Mouse (Mus musculus) gastrocnemius, postnatal 14 days (tissue): Measurements from ENCODE around the gene Iqsec1. TPM values are rescaled to one million over a fixed set of nuclear protein-coding genes. Genes with fewer than 3 reads are reported as not detected.

Source experiments
- DNase-seq: peaks from one replicate; pipeline ENCODE4 v3.0.0; 2021; ENCODE audit warnings: mixed read lengths
- intact Hi-C: fragments of 180-260 bp; cut with DNase I; formaldehyde crosslinking; loops from one replicate; pipeline ENCODE4 v1.15.1; 2025; ENCODE audit warnings: low total_unique reads
- total RNA-seq, 2 experiments: library from RNA; stranded (reverse); gene quantifications; 2 replicates each; pipeline ENCODE4 v1.2.3; 2021

The Iqsec1 gene
- total RNA-seq, 2 experiments from 2014 or later = 36.9 to 55.3 TPM

DNA sequence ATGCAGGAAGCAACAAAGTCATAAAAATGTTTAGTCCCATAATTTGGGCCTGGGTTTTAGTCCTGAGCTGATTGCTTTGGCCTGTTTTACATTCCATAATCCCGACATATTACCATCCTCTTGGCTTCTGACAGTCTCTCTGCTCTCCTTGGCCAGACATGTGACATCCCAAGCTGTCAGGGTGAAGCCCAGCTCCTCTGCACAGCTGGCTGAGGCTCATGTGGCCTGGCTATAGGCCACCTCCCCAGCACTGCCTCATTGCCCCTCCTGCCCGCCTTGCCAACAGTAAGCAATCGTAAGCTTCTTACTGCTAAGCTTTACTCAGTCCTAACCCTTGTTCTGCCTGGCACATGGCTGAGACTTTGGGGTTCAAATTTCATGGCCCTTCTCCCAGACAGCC is 270.0 kb downstream of the Iqsec1 start:
- intact Hi-C loops = no loop called here
- no peak for DNase-seq

- peak; percentile 65 for DNase-seq
- intact Hi-C loops = no loop called here
These were observed 270.8 kb downstream of the Iqsec1 start for GRCm38 (mm10) chr6:90717711-90718110.

- no peak for DNase-seq
- intact Hi-C loops = no loop called here
These were observed 271.6 kb downstream of the Iqsec1 start for GRCm38 (mm10) chr6:90716853-90717252.

DNA sequence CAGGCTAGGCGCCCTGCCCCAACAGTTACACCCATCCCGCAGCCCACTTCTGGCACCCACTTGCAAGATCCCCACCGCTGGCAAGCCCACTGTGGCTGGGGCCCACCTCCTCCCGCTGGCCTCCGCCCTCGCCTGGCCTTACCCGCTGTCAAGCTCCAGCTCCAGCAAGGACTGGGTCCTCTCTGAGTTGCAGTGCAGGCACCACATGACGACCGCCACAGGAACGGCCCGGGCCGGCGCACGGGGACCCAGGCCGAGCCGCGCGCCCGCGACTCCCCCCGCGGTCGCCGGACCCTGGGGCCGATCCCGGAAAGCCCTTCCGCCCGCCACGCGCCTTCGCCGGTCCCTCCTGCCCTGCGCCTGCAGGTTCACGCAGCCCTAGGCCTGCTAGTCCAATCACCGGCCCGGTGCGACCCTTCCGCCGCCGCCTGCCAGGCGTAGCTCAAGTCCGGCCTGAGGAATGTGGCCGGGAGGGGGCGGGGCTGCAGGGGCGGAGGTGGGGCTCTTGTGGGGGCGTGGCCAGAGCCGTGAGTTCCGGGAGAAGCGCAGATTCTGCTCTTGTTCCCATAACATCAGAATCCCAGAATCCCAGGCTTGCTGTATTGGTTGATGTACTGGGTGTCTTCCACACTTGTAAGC is 272.3 kb downstream of the Iqsec1 start:
- DNase-seq = peak; percentile 92
- intact Hi-C loops = no loop called here

DNA sequence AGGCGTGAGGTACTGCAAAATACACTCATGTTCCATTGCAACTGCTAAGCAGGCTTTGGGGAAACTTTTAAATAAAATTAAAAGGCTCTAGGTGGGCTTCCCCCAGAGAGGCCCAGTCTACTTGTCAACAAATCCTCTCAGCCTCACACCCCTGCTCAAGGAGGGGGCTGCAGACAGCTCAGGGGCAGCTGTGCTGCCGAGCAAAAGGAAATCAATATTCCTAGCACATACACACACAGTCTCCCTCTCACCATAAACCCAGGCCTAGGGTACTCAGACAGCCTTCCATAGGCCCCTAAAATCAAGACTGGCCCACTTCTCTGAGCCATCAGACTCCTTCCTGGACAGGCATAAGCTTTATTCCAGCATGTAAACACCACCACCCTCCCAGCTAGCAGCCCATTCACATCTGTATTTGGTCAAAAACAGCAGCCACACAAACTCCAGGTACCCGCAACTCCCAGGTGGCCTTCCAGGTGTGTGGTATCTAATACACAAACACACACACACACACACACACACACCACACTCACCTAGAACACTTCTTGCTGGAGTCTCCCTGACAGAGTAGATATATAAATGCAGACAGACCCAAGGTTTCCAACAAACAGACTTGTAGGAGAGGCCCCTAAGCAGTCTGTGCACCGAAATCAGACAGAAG is 273.1 kb downstream of the Iqsec1 start:
- intact Hi-C loops = no loop called here

DNA sequence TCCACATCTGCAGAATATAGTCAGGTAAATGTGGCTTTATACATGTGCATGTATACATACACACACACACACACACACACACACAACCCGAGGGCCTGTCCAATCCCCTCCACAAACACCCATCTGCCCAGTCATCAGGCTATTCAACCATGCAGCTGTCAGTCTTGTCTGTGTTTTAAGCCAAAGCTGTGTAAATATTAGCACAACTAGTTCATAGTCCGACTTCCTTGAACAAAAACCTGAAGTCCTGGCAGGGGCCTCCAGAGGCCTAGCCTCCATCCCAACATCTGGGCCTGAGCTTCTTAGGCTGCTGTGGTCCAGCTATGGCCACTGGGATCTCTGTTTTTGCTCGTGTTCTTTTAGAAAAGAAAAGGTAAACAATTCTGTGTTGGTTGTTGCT is 274.8 kb downstream of the Iqsec1 start:
- intact Hi-C loops = no loop called here
- DNase-seq = no peak

More for the DNA sequence above, 273.1 kb downstream of the Iqsec1 start:
- DNase-seq = no peak

DNA sequence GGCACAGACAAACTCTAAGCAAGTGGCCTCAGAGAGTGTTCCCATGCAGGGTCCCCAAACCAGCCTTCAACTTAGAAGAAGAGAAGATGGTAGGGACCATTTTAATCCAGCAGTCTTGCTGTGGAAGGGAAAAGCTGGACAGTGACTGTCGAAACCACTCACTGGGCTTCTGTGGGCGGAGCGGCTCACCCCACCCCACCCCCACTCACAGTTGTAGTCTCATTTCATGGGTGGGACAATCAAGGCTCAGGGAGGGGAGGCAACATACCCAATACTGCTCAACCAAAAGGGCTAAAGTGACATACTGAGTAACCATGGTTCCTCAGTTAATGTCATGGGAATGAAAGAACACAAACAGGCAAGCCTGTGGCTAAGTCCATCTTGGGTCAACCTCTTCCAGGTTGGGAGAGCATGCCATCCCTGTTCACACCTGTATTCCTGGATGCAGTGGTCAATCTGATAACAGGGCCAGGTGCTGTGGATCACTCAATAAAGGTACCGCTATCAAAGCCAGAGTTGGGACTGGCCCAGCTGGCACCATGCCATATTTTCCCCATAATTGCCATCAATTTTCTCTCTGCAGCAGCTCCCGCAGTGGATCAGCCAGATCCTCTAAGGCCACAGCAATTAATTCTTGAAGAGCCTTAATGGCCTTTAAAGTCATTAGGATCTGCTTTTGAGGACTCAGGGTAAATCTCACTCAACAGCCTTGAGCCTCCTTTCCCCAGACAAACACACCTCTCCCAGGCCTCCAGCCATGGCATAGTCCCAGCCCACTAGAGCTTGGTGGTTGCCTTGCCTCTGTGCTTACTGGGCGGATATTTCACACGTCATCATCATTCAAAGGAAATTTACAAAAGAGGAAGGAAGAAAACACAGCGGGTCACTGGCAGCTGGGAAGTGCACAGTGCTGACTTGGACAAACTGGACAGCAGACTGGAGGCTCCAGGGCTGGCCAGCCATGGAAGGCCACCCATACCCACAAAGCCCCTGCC is 275.7 kb downstream of the Iqsec1 start:
- no peak for DNase-seq

DNA sequence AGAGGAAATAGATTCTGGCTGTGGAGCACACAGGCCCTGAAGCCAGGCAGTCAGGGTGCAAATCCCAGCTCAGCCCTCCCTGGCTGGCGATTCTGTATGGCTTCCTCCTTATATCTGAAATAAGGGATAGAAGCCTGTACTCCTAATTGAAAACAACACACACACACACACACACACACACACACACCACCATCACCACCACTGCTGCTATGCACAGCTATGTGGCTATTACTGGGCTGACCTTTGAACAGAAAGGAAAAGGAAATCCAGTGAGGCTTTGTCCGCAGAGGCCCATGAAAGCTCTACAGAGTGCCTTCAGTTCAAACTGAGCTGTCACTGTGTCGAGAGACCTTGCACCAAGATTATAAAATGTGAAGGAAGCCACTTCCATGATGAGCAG is 276.4 kb downstream of the Iqsec1 start:
- intact Hi-C loops = no loop called here
- DNase-seq = no peak

More for the DNA sequence above, 275.7 kb downstream of the Iqsec1 start:
- intact Hi-C loops = no loop called here

DNA sequence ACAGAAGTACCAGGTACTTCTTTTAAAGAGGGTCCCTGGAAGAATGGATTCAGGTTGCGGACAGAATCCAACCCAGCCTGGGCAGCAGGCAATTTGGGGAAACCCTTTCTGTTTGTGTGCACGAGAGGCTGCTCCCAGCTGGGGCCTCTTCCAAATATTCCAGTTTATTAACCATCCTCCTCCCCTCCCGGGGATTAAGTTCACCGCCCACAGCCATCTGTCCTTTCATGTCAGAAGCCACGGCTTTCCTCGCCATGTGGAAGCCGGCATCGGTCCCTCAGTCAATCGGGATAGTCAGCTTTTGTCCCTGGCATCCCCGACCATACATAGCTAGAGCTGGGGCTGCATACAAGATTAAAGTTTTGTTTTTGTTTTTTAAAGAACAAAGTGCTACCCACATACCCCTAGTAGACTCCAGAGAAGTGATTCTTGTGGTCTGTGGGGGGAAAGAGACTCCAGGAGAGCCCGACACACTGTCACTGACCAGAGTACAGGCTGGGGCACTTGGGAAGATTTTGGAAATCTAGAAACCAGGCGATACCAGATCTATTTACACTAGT is 276.9 kb downstream of the Iqsec1 start:
- peak; percentile 63 for DNase-seq
- intact Hi-C loops = no loop called here

- no peak for DNase-seq
- intact Hi-C loops = no loop called here
These were observed 277.7 kb downstream of the Iqsec1 start for GRCm38 (mm10) chr6:90710778-90711177.

GRCm38 (mm10) chr6:90709929-90710777 is 278.3 kb downstream of the Iqsec1 start:
- DNase-seq = no peak
- intact Hi-C loops = no loop called here

GRCm38 (mm10) chr6:90708061-90708618 is 280.3 kb downstream of the Iqsec1 start:
- intact Hi-C loops = no loop called here
- no peak for DNase-seq

- DNase-seq = no peak
- intact Hi-C loops = no loop called here
These were observed 281.3 kb downstream of the Iqsec1 start for GRCm38 (mm10) chr6:90707143-90707542.

DNA sequence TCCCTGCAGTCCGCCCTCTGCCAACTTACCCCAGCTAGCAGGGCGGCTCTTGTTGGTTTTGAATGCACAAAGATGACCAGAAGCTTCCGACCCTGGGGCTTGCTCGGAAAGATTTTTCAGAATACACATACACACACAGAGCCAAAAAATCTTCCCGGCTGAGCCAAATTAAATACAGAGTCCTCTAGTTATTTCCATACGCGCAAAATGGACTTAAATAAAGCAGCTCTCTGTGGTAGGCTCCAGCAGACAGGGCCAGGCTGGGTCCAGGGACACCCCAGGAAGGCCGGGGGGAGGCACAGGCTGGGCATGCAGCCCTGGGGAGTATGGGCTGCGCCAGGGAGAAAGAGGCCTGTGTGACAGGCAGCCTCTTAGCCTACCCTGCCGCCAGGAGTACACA is 282.0 kb downstream of the Iqsec1 start:
- intact Hi-C loops = no loop called here
- DNase-seq = peak; percentile 44

GRCm38 (mm10) chr6:90705738-90706137 is 282.7 kb downstream of the Iqsec1 start:
- intact Hi-C loops = no loop called here
- DNase-seq = no peak

DNA sequence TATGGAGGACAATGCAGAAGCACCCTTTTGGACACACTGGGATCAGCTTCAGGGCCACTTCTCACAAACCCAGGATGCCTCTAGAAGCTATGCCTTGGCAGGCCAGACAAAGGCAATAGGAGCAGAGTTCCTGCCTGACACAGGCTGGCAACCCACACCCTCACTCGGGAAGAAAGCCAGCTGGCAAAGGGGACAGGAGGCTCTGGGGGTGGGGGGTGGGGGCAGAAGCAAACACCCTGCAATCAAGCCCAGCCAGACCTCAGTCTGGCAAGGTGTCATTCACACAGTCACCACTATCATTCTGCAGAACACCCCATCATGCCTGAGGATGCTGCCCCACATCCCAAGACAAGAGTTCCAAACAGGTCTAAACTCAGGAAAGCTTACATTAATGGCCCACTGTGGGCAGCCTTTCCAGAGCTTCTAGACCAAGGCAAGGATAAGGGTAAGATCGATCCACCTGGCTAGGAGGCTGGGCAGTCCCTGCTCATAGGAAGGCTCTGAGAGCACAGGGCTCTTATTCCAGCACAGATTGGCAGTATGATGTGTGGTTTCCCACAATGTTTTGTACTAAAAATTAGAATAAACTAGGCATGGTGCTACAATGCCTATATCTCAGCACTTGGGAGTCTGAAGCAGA is 283.7 kb downstream of the Iqsec1 start:
- intact Hi-C loops = no loop called here
- peak; percentile 48 for DNase-seq

GRCm38 (mm10) chr6:90703782-90704181 is 284.7 kb downstream of the Iqsec1 start:
- intact Hi-C loops = no loop called here

More at GRCm38 (mm10) chr6:90703782-90704181, 284.7 kb downstream of the Iqsec1 start:
- DNase-seq = no peak
